Mouse (Mus musculus): ENCODE measurements around the gene Myo18a.

The Myo18a gene

DNA sequence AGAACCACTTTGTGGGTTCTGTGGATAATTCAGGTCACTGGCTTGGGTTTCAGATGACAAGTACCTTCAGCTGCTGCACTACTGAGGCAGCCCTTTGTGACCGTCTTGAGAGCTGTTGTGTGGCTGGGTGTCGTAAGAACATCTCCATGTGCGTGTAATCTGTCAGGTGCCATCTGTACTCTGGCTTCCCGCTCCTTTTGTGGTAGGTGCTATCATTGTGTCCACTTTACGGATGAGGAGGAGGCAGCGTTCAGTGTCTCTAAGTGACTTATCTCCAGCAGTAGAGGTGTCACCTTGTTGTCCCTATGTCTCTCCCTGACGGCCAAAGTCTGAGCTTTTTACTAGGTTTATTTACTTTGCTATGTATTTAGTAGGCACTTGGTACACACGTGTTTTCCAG lies 7.3 kb downstream of the Myo18a start:
- in situ Hi-C loops (cut with MboI, MseI), result no loop called here

DNA sequence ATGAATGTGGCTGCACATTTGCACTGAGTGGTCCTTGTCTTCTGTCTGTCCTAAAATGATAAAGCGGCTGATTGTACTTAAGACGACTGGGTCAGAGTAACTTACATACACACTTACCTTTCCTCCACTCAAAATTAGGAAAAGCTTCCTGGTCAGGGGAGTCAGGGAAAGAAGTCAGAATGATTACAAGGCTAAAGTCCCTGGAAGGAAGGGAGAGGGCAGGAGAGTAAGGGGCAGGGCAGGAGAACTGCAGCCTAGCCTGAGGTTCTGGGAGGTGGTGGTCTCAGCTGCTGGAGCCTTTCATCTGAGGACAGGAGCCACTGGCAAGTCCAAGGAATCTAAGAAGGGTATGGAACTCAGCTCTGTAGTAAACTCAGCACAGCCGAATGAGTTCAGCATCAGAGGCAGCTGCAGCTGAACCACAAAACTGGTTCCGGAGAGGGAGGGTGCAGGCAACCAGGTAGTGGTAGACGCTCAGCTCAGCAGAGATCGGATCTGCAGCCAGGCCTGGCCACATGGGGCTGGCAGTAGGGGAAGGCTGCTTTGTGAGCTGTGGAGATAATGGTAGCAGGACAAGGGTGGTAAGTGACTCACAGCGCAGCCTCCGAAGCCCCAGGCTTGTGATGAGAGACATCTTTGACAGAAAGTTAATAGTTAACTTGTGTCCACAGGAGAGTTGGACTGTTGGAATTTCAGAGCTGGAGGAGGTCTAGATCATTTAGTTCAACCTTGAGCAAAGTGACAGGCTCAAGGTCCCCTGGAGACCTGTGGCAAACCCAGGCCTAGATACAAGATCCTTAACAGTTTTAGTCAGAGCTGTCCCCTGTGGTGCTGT lies 9.1 kb downstream of the Myo18a start:
- in situ Hi-C loops (cut with MboI, MseI), result no loop called here

DNA sequence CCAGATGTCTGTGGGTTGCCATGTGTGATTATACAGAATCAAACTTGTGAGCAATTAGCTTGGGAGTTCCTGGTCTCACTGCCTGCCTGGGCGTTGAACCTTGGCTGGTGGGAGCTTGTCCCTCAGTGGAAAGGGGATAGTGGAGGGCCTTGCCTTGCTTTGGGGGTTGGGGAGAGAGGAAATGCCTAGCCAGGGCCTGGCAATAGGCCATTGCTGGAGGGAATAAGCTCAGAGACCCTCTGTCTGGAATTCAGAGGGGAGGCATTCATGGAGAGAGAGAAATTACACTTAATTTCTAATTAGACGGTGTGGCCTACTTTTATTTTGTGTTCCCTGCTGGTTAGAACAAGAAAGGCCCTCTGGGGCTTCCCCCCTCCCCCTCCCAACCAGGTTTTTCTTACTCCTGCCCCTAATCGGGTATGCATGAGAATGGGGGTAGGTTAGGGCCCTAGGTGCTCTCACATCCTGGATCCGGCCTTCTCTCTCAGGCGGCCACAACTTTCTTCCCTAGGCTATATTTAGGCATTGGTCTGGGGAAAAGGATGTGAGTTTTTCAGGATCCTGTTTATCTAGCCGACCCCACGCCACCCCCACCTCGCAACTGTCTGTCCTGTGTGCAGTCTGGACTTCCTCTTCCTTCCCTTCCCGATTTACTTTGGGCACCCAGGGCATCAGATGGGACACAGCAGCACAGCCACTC lies 12.8 kb downstream of the Myo18a start:
- in situ Hi-C loops (cut with MboI, MseI), result no loop called here

- in situ Hi-C loops (cut with MboI, MseI), result no loop called here
Measured at GRCm38 (mm10) chr11:77777436-77777835, 14.4 kb downstream of the Myo18a start.

DNA sequence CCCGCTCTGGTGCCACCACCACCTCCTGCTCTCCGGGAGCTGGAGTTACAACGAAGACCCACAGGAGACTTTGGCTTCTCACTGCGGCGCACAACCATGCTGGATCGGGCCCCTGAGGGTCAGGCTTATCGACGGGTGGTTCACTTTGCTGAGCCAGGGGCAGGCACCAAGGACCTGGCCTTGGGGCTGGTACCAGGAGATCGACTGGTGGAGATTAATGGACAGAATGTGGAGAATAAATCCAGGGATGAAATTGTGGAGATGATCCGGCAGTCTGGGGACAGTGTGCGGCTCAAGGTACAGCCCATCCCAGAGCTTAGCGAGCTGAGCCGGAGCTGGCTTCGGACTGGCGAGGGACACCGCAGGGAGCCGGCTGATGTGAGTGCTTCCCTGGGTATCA lies 14.9 kb downstream of the Myo18a start:
- in situ Hi-C loops (cut with MboI, MseI), result no loop called here

GRCm38 (mm10) chr11:77779240-77779639 lies 16.2 kb downstream of the Myo18a start:
- in situ Hi-C loops (cut with MboI, MseI), result no loop called here

- in situ Hi-C loops (cut with MboI, MseI), result no loop called here
Measured at GRCm38 (mm10) chr11:77781088-77781487, 18.0 kb downstream of the Myo18a start.

DNA sequence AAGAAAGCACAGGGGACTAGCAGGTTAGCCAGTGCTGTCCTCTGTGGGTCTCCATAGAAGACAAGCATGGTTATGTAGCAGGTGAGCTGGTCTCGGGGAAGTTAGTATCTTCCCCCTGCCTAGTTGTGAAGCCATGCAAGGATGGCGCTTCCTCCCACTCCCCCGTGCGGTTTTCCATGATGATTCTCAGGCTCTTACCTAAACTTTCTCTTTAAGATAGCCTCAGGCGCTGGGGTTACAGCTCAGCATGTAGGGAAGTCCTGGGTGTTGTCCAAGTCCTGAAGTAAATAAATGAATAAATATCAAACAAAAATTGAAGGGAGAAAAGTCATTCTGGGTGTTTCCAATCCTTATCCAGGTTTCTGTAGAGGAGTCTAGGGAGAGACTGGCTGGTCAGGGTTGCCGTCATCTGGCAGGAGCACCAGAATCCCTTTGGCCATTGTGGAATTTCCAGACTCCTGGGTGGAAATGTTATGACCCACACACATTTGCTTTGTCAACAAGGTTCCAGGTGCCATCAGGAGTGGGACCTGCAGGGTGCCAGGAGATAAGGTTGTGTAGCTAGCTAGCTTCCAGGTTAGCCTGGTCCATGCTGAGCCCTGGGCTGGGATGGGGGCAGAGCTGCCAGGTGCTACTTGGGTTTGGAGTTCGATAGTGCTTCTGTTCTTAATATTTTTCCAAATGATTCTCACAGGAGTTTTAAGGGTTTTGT lies 19.2 kb downstream of the Myo18a start:
- in situ Hi-C loops (cut with MboI, MseI), result no loop called here

DNA sequence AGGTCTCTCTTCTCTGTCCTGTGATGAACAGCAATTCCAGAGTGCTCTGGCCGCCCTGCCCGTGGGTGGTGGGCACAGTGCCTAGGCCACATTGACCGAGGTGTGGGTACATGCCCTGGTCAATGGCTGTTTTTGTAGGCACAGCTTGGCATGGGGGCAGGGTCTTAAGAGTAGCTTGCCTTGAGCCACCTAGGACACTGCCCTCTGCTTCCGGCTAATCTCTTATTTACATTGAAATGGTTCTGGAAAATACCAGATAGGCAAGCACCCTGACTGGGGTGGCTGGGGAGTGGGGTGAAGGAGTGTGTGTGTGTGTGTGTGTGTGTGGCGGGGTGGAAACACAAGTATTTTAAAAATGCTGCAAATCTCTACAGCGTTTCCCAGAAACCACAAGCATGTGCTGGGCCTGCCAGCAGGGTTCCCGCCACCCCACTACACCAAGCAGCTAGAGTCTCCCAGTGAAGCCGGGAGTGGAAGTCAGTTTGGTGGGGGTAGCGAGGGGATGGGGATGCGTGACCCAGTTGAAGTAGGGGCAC lies 20.2 kb downstream of the Myo18a start:
- in situ Hi-C loops (cut with MboI, MseI), result no loop called here

DNA sequence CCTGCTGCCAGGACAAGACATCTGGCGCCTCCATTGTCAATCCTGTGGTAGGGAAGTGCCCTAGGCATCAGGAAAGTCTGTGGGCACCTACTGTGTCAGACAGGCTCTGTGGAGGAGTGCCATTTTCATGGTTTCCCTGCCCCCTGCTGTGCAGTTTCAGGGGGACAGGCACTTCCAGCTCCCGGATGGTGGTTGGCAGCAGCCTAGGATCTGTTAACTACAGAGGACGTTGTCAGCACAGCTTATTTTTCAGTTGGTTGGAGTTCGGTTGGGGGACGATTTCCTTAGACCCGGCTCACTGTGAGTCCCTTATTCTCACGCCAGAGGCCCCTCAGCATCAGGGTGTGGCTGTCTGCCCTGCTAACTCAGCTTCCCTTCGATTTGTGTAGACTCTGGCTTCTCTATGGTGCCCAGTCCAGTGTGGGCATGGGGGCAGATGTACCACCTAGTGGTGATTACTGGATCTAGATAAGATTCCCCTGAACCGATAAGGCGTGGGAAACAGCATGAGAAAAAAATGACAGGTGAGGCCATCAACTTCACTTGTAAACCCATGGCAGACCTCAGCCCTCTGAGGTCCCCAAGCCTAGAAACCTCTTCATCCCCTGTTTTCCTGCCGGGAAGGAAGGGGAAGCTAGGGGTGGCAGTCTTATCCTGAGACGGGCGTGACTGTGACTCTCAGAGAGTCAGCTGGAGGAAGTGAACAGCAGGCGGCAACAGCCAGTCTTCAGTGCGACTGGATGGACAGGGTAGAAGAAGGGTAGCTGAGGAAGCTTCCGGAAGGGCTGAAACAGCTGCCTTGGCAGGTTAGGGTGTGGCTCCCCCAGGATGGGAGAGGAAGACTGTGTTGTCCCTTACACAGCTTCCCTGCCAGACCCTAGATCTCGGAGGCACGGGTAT lies 21.0 kb downstream of the Myo18a start:
- in situ Hi-C loops (cut with MboI, MseI), result no loop called here

- in situ Hi-C loops (cut with MboI, MseI), result no loop called here
Measured at GRCm38 (mm10) chr11:77784894-77785293, 21.8 kb downstream of the Myo18a start.

DNA sequence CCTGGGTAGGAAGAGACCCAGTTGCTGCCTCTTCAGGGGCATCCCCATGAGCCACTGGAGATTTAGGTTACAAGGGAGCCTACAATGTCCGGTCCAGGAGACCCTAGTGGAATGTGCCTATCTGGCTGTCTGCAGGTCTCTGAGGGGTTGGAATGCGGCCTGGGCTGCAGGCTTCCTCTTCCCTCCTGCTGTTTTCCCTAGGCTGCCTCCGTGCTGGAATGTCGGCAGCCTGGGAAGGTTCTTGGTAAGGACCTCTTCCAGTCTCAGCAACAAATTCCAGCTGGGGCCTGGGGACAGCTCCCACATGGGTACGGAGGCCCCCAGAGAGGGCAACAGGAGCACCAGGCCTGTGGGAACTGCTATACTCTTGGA lies 22.3 kb downstream of the Myo18a start:
- in situ Hi-C loops (cut with MboI, MseI), result no loop called here

DNA sequence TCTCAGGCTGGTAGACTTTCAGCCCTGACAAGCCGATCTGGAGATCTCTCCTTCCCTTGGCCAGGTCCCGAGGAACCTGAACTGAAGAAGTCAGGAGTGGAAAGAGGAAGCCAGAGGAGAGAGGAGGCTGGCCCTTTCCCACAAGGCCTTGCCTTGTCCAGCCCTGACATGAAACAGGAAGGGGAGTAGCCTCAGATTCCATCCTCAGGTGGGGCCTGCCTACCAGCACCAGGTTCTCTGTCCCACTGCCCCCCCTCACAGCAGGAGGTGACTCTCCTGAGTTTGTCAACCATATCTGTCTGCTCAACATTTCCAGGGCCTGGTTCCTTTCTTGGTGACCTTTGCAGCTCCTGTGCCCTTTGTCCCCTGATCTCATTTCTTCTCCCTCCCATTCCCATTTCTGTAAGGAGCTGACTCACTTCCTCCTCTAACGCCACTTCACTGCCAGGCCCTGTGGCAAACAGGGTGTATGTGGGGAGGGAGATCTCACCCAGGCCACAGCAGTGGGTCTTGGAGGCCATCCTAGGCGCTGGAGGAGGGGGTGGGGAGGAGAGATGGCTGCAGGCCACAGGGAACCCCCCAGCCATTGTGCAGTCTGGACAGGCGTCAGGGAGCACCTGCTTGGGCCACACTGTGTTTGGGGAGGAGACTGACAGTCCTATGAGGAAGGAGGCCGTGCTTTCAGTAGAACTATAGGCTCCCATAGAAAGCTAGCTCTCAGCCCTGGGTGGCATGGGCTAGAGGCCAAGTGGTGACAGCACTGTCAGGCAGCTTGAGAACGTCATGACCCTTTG lies 22.9 kb downstream of the Myo18a start:
- in situ Hi-C loops (cut with MboI, MseI), result no loop called here

DNA sequence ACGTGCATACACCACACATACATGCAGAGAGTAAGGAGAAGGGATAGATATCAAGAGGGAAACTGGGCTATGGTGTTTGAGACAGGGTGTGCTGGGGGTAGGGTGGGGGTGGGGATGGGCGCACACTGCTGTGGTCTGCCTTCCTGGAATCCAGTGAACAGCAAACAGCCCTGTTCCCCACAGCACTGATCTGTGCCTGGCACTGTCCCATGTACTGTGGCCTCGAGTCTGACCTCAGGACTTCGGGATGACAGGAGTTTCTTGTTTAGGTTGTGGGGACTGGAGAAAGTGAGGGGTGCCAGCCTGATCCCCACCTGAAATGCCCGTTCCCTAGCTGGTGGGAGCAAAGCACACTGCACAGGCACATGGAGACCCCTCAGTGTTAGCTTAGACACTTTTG lies 24.7 kb downstream of the Myo18a start, which contains the start of gene Gm10277:
Gene Gm10277, minus strand, starts transcription at position 41 of the 400 bp plus-strand sequence.
- in situ Hi-C loops (cut with MboI, MseI), result no loop called here

DNA sequence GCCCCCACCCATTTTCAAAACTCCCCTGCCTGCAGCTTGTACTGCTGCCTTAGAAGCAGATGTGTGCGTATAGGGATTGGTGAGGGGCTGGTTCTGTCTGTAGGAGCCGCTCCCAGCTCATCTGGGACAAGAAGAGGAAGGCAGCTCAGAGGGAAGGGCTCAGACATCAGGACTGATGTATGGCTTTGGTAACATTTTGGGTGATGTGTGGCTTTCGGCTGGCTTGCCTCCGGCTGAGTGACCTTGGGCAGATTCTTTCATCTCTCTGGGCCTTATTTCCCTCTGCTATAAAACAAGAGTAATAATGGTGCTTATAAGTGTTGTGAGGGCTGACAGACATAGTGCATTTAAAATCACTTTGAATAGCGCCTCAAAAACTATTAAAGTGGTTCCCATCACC lies 26.5 kb downstream of the Myo18a start:
- in situ Hi-C loops (cut with MboI, MseI), result no loop called here

DNA sequence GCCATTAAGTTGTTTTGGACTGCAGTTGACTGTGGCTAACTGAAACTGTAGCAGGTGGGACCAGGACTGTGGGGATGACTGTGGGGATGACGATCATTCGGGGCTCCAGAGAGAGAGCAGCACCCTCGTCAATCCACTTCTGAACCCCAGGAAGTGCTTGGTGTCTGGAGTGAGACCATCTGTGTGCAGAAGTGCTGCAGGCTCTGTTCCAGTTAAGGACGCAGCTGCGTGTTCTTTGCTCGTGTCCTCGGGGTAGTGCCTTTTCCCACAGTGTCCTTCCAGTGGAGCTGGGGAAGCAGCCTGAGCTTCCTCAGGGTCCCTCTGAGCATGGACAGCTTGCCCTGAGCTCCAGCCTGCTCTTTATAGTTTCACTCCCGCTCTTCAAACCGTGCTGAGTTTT lies 27.2 kb downstream of the Myo18a start:
- in situ Hi-C loops (cut with MboI, MseI), result no loop called here

GRCm38 (mm10) chr11:77791241-77791727 lies 28.2 kb downstream of the Myo18a start:
- in situ Hi-C loops (cut with MboI, MseI), result no loop called here

DNA sequence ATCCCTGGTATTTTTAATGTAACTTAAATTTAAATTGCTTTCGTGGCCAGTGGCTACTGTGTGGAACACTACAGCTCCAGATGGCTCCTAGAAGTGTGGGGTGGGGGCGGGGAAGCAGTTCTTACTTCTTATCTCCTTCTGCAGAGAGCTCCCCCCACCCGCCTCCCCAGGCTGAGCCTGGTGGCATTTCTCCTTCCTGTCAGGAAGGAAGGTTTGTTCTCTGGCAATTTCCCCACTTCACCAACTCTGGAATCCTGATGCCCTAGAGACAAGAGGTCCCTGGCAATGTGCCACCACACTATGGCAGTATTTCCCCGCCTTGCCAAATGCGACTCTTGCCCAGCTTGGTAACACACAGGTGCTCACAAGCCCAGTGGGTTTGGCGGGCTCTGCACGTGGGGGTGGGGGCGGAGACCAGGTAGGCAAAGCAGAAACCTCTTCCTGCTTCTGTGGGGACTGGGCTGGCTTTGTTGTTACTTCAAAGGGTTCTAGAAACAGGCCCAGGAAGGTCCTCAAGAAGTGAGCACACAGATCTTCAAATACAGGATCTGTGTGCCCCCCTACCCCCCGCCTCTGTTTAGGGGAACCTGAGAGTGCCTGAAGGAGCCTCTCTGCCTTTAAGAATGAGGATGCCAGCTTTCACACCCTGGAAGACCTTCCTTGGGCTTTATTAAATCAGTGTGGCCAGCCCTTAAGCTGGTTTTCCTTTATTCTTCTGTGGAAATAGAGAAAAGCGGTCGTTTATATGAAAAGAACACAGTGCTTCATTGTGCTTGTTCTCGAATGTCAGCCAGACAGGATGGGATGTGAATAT lies 28.9 kb downstream of the Myo18a start:
- in situ Hi-C loops (cut with MboI, MseI), result no loop called here

GRCm38 (mm10) chr11:77792566-77792909 lies 29.5 kb downstream of the Myo18a start:
- in situ Hi-C loops (cut with MboI, MseI), result no loop called here
